Mouse (Mus musculus) kidney, postnatal 0 days (tissue): ENCODE results near the gene Ina. TPM values are rescaled to one million over a fixed set of nuclear protein-coding genes. Genes with fewer than 3 reads are reported as not detected.
"Not testable (repeated sequence)": the region's sequence is repeated elsewhere in the genome, so short reads cannot be mapped to it uniquely, and the experiment has no call there.

Source experiments
- ATAC-seq: fragments of 200-750 bp; cut with Nextera tagmentation; replicated peaks from 2 replicates; pipeline ENCODE4 v1.8.0; 2017; ENCODE audit warnings: low read depth, moderate number of reproducible peaks, moderate TSS enrichment, moderate library complexity; ENCODE audit not compliant: low FRiP score
- DNase-seq: peaks from one replicate; pipeline ENCODE4 v3.0.0-alpha.2; 2016; ENCODE audit warnings: low spot score
- H3K27ac ChIP-seq: fragments of 300-500 bp; sonication (generic); 2 replicates; pipeline ENCODE4 v1.5.1; 2014; ENCODE audit warnings: mild to moderate bottlenecking
- H3K27me3 ChIP-seq: fragments of 300-500 bp; sonication (generic); 2 replicates; pipeline ENCODE4 v1.6.1; 2014; ENCODE audit warnings: low read length, mixed read lengths; ENCODE audit not compliant: insufficient read depth
- H3K36me3 ChIP-seq: fragments of 300-500 bp; sonication (generic); 2 replicates; pipeline ENCODE4 v1.6.1; 2014; ENCODE audit warnings: low read length, mixed read lengths; ENCODE audit not compliant: insufficient read depth
- H3K4me1 ChIP-seq: fragments of 300-500 bp; sonication (generic); replicated peaks from 2 replicates; pipeline ENCODE4 v1.6.1; 2014; ENCODE audit warnings: antibody characterized with exemption, low read length, mixed read lengths; ENCODE audit not compliant: insufficient read depth
- H3K4me2 ChIP-seq: fragments of 300-500 bp; sonication (generic); 2 replicates; pipeline ENCODE4 v1.6.1; 2014; ENCODE audit warnings: mild to moderate bottlenecking, low read length, moderate library complexity, mixed read lengths
- H3K4me3 ChIP-seq: fragments of 300-500 bp; sonication (generic); replicated peaks from 2 replicates; pipeline ENCODE4 v1.5.1; 2014; ENCODE audit warnings: low read depth, low read length
- H3K9ac ChIP-seq: fragments of 300-500 bp; sonication (generic); 2 replicates; pipeline ENCODE4 v1.6.1; 2014; ENCODE audit warnings: low read depth, low read length
- H3K9me3 ChIP-seq: fragments of 300-500 bp; sonication (generic); replicated peaks from 2 replicates; pipeline ENCODE4 v1.6.1; 2016; ENCODE audit warnings: low read length, inconsistent platforms, mixed read lengths
- CTCF ChIP-seq: IDR thresholded peaks from 2 replicates; pipeline ENCODE4 v1.5.1; 2016; ENCODE audit warnings: antibody characterized with exemption, low read depth, mild to moderate bottlenecking, moderate library complexity
- WGBS: fragments of 180-500 bp; shearing (Covaris S2); extraction: QIAGEN DNeasy Blood & Tissue Kit; methylation state at CpG from one replicate; pipeline ENCODE4 v1.1.7; 2014; 5-methylcytosine and 5-hydroxymethylcytosine counted together
- polyA plus RNA-seq: library from polyadenylated mRNA; unstranded; fragments of >200 nt; fragmentation: Nextera tagmentation; extraction: Ambion mirVana; gene quantifications from 2 replicates; pipeline ENCODE4 v1.2.1, GENCODE M21; 2015

Gene Ina
- polyA plus RNA-seq, 1 experiment from 2014 or later = 0.24 TPM

- H3K27me3 ChIP-seq = no peaks in the 10 kb centered on the region
- no peak overlapping the region for H3K4me2 ChIP-seq
- no peak for ATAC-seq
- H3K36me3 ChIP-seq = no peaks in the 10 kb centered on the region
- 83% methylated on average over 8 of the region's 8 CpGs for WGBS
- H3K4me1 ChIP-seq = no peaks in the 10 kb centered on the region
- H3K27ac ChIP-seq = no peak overlapping the region
- no peak overlapping the region for H3K9ac ChIP-seq
- no peak for TF ChIP-seq CTCF
- no peaks in the 10 kb centered on the region for H3K9me3 ChIP-seq
- no peak overlapping the region for H3K4me3 ChIP-seq
- DNase-seq = no peak
Observed at GRCm38 (mm10) chr19:46998168-46998870, 16.2 kb upstream of the Ina start.

- no peak overlapping the region for H3K9ac ChIP-seq
- H3K27ac ChIP-seq = no peak overlapping the region
- no peaks in the 10 kb centered on the region for H3K4me1 ChIP-seq
- H3K4me2 ChIP-seq = no peak overlapping the region
- no peaks in the 10 kb centered on the region for H3K9me3 ChIP-seq
- H3K4me3 ChIP-seq = no peak overlapping the region
- ATAC-seq (no peak), DNase-seq (no peak)
- H3K36me3 ChIP-seq = no peaks in the 10 kb centered on the region
- no peaks in the 10 kb centered on the region for H3K27me3 ChIP-seq
- no peak for TF ChIP-seq CTCF
- WGBS = 82% methylated on average over 4 of the region's 4 CpGs
Observed at GRCm38 (mm10) chr19:46998953-46999352, 15.5 kb upstream of the Ina start.

- DNase-seq (no peak), ATAC-seq (no peak)
- Histone ChIP-seq H3K4me2 (no peak overlapping the region), H3K9ac (no peak overlapping the region), H3K9me3 (no peaks in the 10 kb centered on the region), H3K4me1 (no peaks in the 10 kb centered on the region), H3K36me3 (no peaks in the 10 kb centered on the region), H3K27me3 (no peaks in the 10 kb centered on the region), H3K4me3 (no peak overlapping the region), H3K27ac (no peak overlapping the region)
- WGBS = 84% methylated on average over 6 of the region's 6 CpGs
- no peak for TF ChIP-seq CTCF
Observed at GRCm38 (mm10) chr19:46999753-47000152, 14.7 kb upstream of the Ina start.

GRCm38 (mm10) chr19:47000357-47000756, 14.1 kb upstream of the Ina start:
- not testable (repeated sequence) for DNase-seq, H3K9me3 ChIP-seq, H3K4me3 ChIP-seq, H3K27me3 ChIP-seq, ATAC-seq, H3K4me1 ChIP-seq, H3K36me3 ChIP-seq, H3K9ac ChIP-seq, H3K4me2 ChIP-seq, H3K27ac ChIP-seq
- WGBS = 55% methylated on average over 2 of the region's 3 CpGs

GRCm38 (mm10) chr19:47003742-47004511, 10.6 kb upstream of the Ina start:
- no peak for ATAC-seq
- WGBS = 77% methylated on average over 6 of the region's 6 CpGs
- Histone ChIP-seq H3K27ac (no peak overlapping the region), H3K4me3 (no peak overlapping the region), H3K4me2 (no peak overlapping the region), H3K27me3 (no peaks in the 10 kb centered on the region), H3K36me3 (no peaks in the 10 kb centered on the region), H3K9me3 (no peaks in the 10 kb centered on the region), H3K4me1 (no peaks in the 10 kb centered on the region), H3K9ac (no peak overlapping the region)
- TF ChIP-seq CTCF = no peak
- no peak for DNase-seq

GRCm38 (mm10) chr19:47005873-47006272, 8.6 kb upstream of the Ina start:
- Histone ChIP-seq H3K27me3 (no peaks in the 10 kb centered on the region), H3K27ac (no peak overlapping the region), H3K4me2 (no peak overlapping the region), H3K36me3 (no peaks in the 10 kb centered on the region), H3K9me3 (no peaks in the 10 kb centered on the region), H3K4me1 (no peaks in the 10 kb centered on the region), H3K9ac (no peak overlapping the region), H3K4me3 (no peak overlapping the region)
- ATAC-seq (no peak), DNase-seq (no peak)
- no peak for TF ChIP-seq CTCF
- 58% methylated on average over 5 of the region's 5 CpGs for WGBS
